Mouse (Mus musculus) midbrain, embryonic 12.5 days (tissue): ENCODE data around the gene Gm3239. TPM values are rescaled to one million over a fixed set of nuclear protein-coding genes. Genes with fewer than 3 reads are reported as not detected.
A peak's percentile ranks its signal among the peaks of the same experiment; 100 is the strongest.
"Not testable (repeated sequence)": the region's sequence is repeated elsewhere in the genome, so short reads cannot be mapped to it uniquely, and the experiment has no call there.

Experiments used
- ATAC-seq: fragments of 200-750 bp; cut with Nextera tagmentation; 2 replicates; pipeline ENCODE4 v1.8.0; 2017; ENCODE audit warnings: low read depth, moderate TSS enrichment, moderate library complexity; ENCODE audit not compliant: low FRiP score
- H3K27ac ChIP-seq: fragments of 300-500 bp; sonication (generic); replicated peaks from 2 replicates; pipeline ENCODE4 v1.5.1; 2016; ENCODE audit warnings: mild to moderate bottlenecking
- H3K27me3 ChIP-seq: fragments of 300-500 bp; sonication (generic); 2 replicates; pipeline ENCODE4 v1.6.1; 2016; ENCODE audit warnings: mild to moderate bottlenecking
- H3K36me3 ChIP-seq: fragments of 300-500 bp; sonication (generic); 2 replicates; pipeline ENCODE4 v1.6.1; 2016
- H3K4me1 ChIP-seq: fragments of 300-500 bp; sonication (generic); 2 replicates; pipeline ENCODE4 v1.6.1; 2016
- H3K4me2 ChIP-seq: fragments of 300-500 bp; sonication (generic); replicated peaks from 2 replicates; pipeline ENCODE4 v1.6.1; 2016; ENCODE audit warnings: mild to moderate bottlenecking, moderate library complexity
- H3K4me3 ChIP-seq: fragments of 300-500 bp; sonication (generic); 2 replicates; pipeline ENCODE4 v1.5.1; 2016; ENCODE audit warnings: mild to moderate bottlenecking
- H3K9ac ChIP-seq: fragments of 300-500 bp; sonication (generic); replicated peaks from 2 replicates; pipeline ENCODE4 v1.6.1; 2016; ENCODE audit warnings: mild to moderate bottlenecking, moderate library complexity
- H3K9me3 ChIP-seq: fragments of 300-500 bp; sonication (generic); 2 replicates; pipeline ENCODE4 v1.6.1; 2016; ENCODE audit warnings: mild to moderate bottlenecking
- WGBS: fragments of 180-500 bp; shearing (Covaris S2); methylation state at CpG from one replicate; pipeline ENCODE4 v1.1.7; 2016; 5-methylcytosine and 5-hydroxymethylcytosine counted together
- polyA plus RNA-seq: library from polyadenylated mRNA; unstranded; fragments of >200 nt; fragmentation: Nextera tagmentation; extraction: Ambion mirVana; gene quantifications from 2 replicates; pipeline ENCODE4 v1.2.1, GENCODE M21; 2016

Gm3239 gene
- polyA plus RNA-seq: 0.22 TPM in 1 of 2 replicates, not detected in the other

- WGBS: no CpG with 5 or more reads among the region's 2 CpGs
- H3K36me3 ChIP-seq, H3K4me2 ChIP-seq, H3K27ac ChIP-seq, ATAC-seq, H3K9ac ChIP-seq, H3K27me3 ChIP-seq, H3K4me1 ChIP-seq, H3K4me3 ChIP-seq, H3K9me3 ChIP-seq: not testable (repeated sequence)
Measured at GRCm38 (mm10) chr14:4663892-4664291, at the start of gene Gm3239. Gene Gm3239 (plus strand): TSS chr14:4664192.

DNA sequence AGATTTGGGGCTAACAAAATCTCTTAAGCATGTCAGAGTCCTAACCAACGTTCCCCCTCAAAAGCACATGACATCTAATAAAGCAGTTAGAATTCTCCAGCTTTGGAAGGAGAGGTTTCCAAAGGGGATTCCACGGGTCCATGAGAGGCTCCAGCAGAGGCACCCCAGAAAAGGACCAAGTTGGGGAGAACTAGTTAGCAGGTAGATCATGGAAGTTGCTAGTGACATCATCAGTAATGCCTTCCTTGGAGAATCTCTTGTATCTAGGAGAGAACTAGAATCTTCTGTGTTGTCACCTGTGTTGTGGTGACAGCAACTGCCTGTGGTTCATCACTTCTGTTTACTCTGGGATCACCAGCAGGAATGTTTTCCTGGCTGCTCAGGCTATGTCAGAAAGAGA, 31.9 kb upstream of the Gm3239 start, which contains the start of gene Gm8159:
TSS of gene Gm8159 (plus strand) at position 301 of the 400 bp plus-strand sequence.
- ATAC-seq, H3K4me3 ChIP-seq, H3K4me2 ChIP-seq, H3K36me3 ChIP-seq, H3K9me3 ChIP-seq, H3K9ac ChIP-seq, H3K4me1 ChIP-seq, H3K27ac ChIP-seq, H3K27me3 ChIP-seq: not testable (repeated sequence)
- WGBS: no CpG with 5 or more reads among the region's 2 CpGs

DNA sequence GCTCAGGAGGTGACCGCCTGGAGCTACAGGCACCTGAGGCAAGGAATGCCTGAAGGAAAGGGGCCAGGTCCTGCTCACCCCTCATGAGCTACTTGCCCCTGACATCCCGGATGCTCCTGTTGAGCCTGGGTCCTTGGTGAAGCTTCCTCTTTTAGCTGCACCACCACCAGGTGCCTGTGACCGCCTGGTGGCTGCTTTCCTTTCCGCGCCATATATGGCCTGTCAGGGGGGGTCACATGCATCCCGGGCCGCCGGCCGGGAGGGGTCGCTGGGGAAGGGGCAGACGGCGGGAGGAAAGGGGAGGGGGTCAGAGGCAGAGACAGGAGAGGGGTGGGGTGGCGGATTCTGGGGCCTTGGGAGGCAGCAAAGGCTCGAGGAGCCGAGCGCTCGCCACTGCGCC, 14.7 kb upstream of the Gm3239 start:
- not testable (repeated sequence) for H3K9ac ChIP-seq, H3K4me1 ChIP-seq, H3K9me3 ChIP-seq, ATAC-seq, H3K27me3 ChIP-seq, H3K27ac ChIP-seq, H3K36me3 ChIP-seq
- Histone ChIP-seq H3K4me3 (peak overlapping the region; percentile 41), H3K4me2 (peak overlapping the region; percentile 59)
- WGBS: 6% methylated on average over 16 of the region's 18 CpGs

GRCm38 (mm10) chr14:4650324-4650723, 13.7 kb upstream of the Gm3239 start:
- not testable (repeated sequence) for H3K4me3 ChIP-seq, H3K9ac ChIP-seq, H3K27ac ChIP-seq, H3K4me1 ChIP-seq, H3K9me3 ChIP-seq, ATAC-seq, H3K36me3 ChIP-seq, H3K4me2 ChIP-seq, H3K27me3 ChIP-seq
- WGBS: 2% methylated on average over 4 of the region's 9 CpGs

GRCm38 (mm10) chr14:4708938-4709337, 44.9 kb downstream of the Gm3239 start, which contains the start of gene Gm7876:
Gene Gm7876 (plus strand): TSS chr14:4709238.
- H3K27me3 ChIP-seq, H3K36me3 ChIP-seq, H3K9ac ChIP-seq, H3K9me3 ChIP-seq, H3K4me3 ChIP-seq, H3K4me1 ChIP-seq, H3K4me2 ChIP-seq, ATAC-seq, H3K27ac ChIP-seq: not testable (repeated sequence)
- 69% methylated on average over 1 of the region's 2 CpGs for WGBS

Other genes starting within 250 kb of the Gm3239 start
- gene Gm3164, start 248.7 kb upstream of the Gm3239 start, polyA plus RNA-seq: 0.74 and 1.0 TPM in 2 replicates
- gene Gm3173, start 233.2 kb upstream of the Gm3239 start, polyA plus RNA-seq: not detected in 2 replicates
- not detected in 2 replicates for gene Gm3182, start 182.4 kb upstream of the Gm3239 start, polyA plus RNA-seq
- not detected in 2 replicates for gene Gm3047, start 108.8 kb upstream of the Gm3239 start, polyA plus RNA-seq
- not detected in 2 replicates for gene Gm8159, start 31.8 kb upstream of the Gm3239 start, polyA plus RNA-seq
- not detected in 2 replicates for gene Gm7876, start 45.0 kb downstream of the Gm3239 start, polyA plus RNA-seq
- gene Gm3252, start 62.6 kb downstream of the Gm3239 start, polyA plus RNA-seq: 0.55 and 0.68 TPM in 2 replicates
- not detected in 2 replicates for gene Gm9602, start 112.1 kb downstream of the Gm3239 start, polyA plus RNA-seq
- not detected in 2 replicates for gene Gm3269, start 173.9 kb downstream of the Gm3239 start, polyA plus RNA-seq
- gene Gm3264, start 191.4 kb downstream of the Gm3239 start, polyA plus RNA-seq: 0.60 and 1.9 TPM in 2 replicates
- not detected in 2 replicates for gene Gm3278, start 228.2 kb downstream of the Gm3239 start, polyA plus RNA-seq